Mouse (Mus musculus) adipocyte (in vitro differentiated cells): ENCODE measurements around the gene Gm20721.

Experiments
- DNase-seq: peaks from one replicate; pipeline ENCODE4 v3.0.0-alpha.2; 2016; ENCODE audit warnings: low spot score

Gm20721 gene

GRCm38 (mm10) chr2:174297086-174297571, 49.4 kb downstream of the Gm20721 start:
- peak; percentile 50 for DNase-seq

GRCm38 (mm10) chr2:174295900-174296465, 50.5 kb downstream of the Gm20721 start:
- no peak for DNase-seq

GRCm38 (mm10) chr2:174295175-174295899, 51.2 kb downstream of the Gm20721 start:
- DNase-seq: peak; percentile 90

GRCm38 (mm10) chr2:174294457-174294856, 52.1 kb downstream of the Gm20721 start:
- DNase-seq: peak; percentile 43

DNA sequence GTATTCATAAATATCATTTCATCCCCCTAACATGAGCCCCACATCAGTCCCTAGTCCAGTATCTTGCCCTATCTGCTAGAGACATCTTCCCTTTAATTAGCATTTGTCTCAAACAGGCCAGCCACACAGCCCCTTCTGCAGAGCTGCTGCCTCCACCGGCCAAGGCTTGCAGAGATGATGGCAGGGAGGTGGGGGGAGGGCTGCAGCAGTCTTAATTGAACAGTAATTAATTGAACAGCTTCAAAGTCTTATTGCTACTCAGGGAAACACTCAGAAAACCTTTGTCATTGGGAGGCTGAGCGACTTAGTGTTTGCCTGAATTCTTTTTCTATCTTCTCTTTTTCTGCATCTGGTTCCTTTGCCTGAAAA, 54.9 kb downstream of the Gm20721 start:
- DNase-seq: no peak

DNA sequence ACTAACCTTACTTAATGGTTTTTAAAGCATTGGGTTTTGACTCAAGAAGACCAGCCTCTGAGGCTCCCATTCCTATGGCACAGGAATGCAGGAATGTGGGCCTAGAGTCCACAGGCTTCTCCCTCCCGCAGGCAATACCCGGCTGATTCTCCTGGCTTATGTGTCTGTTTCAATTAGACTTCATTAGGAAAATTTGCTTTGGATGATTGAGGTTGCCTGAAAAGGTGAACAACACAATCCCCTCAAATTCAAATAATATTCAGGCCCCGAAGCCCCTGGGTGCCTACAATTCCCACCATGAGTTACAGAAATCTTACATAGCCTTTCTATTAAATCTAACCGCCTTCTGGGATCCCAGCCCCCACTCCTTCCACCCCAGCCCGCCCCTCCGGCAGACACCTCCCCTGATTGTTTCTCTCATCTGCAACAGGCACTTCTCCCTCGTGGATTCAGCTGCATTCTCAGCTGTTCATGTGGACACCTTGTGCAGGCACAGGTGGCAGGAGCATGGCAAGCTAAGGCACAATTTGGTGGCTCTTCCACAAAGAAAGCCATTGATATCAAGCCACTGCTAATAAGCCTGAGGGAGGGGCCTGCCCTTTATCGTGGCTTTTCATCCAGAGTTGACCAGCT, 55.4 kb downstream of the Gm20721 start:
- no peak for DNase-seq

GRCm38 (mm10) chr2:174288673-174289430, 57.7 kb downstream of the Gm20721 start:
- no peak for DNase-seq

DNA sequence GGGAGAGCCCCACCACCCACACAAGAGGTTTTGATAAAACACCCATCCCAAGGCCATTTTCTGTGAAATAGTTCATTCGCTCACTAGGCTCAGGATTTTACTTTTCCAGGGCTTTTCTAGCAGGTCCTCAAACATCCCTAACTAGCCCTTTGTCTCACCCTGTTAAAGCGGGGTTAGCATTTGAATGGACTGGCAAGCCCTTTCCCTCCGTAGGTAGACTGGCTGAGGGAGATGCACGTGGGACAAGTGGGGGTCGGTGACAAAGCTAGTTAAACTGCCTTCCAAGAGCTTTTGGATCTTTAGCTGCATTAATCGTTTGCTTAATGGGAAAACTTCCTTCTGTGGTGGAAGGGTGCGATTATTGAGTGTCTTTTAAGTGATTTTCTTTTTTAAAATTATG, 58.6 kb downstream of the Gm20721 start:
- DNase-seq: no peak

DNA sequence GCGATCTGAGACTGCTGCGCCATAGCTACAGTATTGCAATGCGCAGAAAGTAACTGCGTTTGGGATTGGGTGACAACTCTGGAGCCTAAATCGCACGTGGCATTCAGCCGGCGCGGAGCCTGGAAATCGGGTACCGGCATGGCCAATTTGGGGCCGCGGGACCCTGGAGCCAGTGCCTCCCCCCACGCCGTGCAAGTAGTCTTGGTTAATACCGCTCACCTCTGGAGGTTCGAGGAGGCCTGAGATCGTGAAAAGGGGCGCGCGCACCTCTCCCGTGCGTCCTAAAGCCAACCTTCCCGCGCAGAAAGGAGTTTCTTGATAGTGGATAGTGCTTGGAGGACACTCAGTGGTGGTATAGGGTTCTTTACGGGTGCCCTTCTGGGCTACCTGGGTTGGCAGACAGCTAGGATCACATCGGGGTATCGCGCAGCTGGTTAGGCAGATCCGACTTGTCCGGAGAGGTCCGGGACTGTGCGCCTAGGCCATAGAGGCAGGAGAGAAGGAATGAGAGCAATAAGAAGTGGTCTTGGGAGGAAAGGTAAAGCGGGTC, 60.5 kb downstream of the Gm20721 start:
- no peak for DNase-seq

GRCm38 (mm10) chr2:174284807-174285457, 61.6 kb downstream of the Gm20721 start:
- DNase-seq: no peak

GRCm38 (mm10) chr2:174284011-174284410, 62.5 kb downstream of the Gm20721 start, which contains the start of gene Gnas:
Gene Gnas, plus strand, starts transcription at chr2:174284320.
- no peak for DNase-seq

DNA sequence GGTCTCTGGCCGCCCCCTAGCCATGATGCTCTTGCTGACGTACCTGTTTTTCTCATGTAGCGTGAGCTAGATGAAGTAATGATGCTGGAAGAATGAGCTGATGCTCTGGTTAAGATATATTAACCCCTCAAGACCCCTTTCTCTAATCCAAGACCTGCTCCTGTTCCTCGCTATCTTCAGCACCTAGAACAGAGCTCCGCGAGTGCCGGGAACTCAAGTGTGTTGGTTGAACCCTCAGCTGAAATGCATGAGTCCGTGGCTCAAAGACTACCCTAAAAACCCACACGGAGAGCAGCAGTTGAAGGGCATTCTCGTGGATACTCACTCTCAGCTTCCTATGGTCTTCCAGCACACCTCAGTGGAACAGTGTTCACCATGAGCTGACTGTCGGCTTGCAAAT, 63.2 kb downstream of the Gm20721 start:
- no peak for DNase-seq
